Mouse (Mus musculus) liver, postnatal 0 days (tissue): ENCODE results near the gene Atp1b2.

Experiments
- CTCF ChIP-seq: sonication (generic); IDR thresholded peaks from 2 replicates; pipeline ENCODE4 v1.5.1; 2016; ENCODE audit warnings: antibody characterized with exemption, low read depth
- EP300 ChIP-seq: IDR thresholded peaks from 2 replicates; pipeline ENCODE4 v1.6.1; 2016; ENCODE audit warnings: antibody characterized with exemption, low read depth, mild to moderate bottlenecking

DNA sequence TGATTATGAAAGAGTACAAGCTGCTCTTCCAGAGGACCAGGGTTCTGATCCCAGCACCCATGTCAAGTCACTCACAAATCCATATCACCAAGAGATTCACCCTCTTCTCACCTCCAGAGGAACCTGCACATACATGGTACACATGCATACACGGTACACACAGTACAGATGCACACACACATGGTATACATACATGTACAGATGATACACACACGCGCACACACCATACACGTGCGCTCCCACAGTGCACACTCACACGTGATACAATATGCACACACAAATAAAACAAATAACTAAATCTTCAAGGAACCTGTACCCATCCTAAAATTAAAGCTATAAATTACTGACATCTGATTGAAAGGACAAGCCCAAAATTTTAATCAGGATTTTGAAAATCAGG lies 10.9 kb downstream of the Atp1b2 start:
- TF ChIP-seq CTCF (no peak), EP300 (no peak)
